Mouse (Mus musculus) embryonic fibroblast, embryonic 13.5 days (primary cell): ENCODE results near the gene Tmub2.

ENCODE experiments used
- CTCF ChIP-seq: IDR thresholded peaks from 2 replicates; pipeline ENCODE4 v1.5.1; 2011; ENCODE audit warnings: mild to moderate bottlenecking, control low read depth, low read length, moderate library complexity, borderline replicate concordance; ENCODE audit not compliant: insufficient read depth
- POLR2A ChIP-seq: IDR thresholded peaks from 2 replicates; pipeline ENCODE4 v1.6.1; 2011; ENCODE audit warnings: low read depth, mild to moderate bottlenecking, control low read depth, low read length, moderate library complexity

GRCm38 (mm10) chr11:102288027-102288804 is 3.5 kb downstream of the Tmub2 start:
- TF ChIP-seq POLR2A = no peak; the same call in 1 of the 2 replicates
- TF ChIP-seq CTCF = no peak
